Mouse (Mus musculus) lung, embryonic 14.5 days (tissue): ENCODE results near the gene Ttll5. TPM values are rescaled to one million over a fixed set of nuclear protein-coding genes. Genes with fewer than 3 reads are reported as not detected.
A peak's percentile ranks its signal among the peaks of the same experiment; 100 is the strongest.

Experiments
- ATAC-seq: fragments of 200-750 bp; cut with Nextera tagmentation; 2 replicates; pipeline ENCODE4 v1.8.0; 2017; ENCODE audit warnings: mild to moderate bottlenecking, moderate TSS enrichment, moderate library complexity; ENCODE audit not compliant: insufficient read depth
- DNase-seq: peaks from one replicate; pipeline ENCODE4 v3.0.0-alpha.2; 2015
- H3K27ac ChIP-seq: fragments of 300-500 bp; sonication (generic); 2 replicates; pipeline ENCODE4 v1.5.1; 2014; ENCODE audit warnings: low read depth, mild to moderate bottlenecking, moderate library complexity
- H3K27me3 ChIP-seq: fragments of 300-500 bp; sonication (generic); 2 replicates; pipeline ENCODE4 v1.6.1; 2014; ENCODE audit warnings: low read length, control low read depth; ENCODE audit not compliant: insufficient read depth
- H3K36me3 ChIP-seq: fragments of 300-500 bp; sonication (generic); 2 replicates; pipeline ENCODE4 v1.6.1; 2014; ENCODE audit warnings: control low read depth; ENCODE audit not compliant: insufficient read depth
- H3K4me1 ChIP-seq: fragments of 300-500 bp; sonication (generic); 2 replicates; pipeline ENCODE4 v1.6.1; 2014; ENCODE audit warnings: antibody characterized with exemption, control low read depth; ENCODE audit not compliant: insufficient read depth
- H3K4me2 ChIP-seq: fragments of 300-500 bp; sonication (generic); 2 replicates; pipeline ENCODE4 v1.6.1; 2014; ENCODE audit warnings: mild to moderate bottlenecking
- H3K4me3 ChIP-seq: fragments of 300-500 bp; sonication (generic); 2 replicates; pipeline ENCODE4 v1.5.1; 2014; ENCODE audit warnings: low read depth, low read length
- H3K9ac ChIP-seq: fragments of 300-500 bp; sonication (generic); 2 replicates; pipeline ENCODE4 v1.6.1; 2014
- H3K9me3 ChIP-seq: fragments of 300-500 bp; sonication (generic); 2 replicates; pipeline ENCODE4 v1.6.1; 2016; ENCODE audit warnings: low read depth, low read length, control low read depth
- CTCF ChIP-seq: IDR thresholded peaks from 2 replicates; pipeline ENCODE4 v1.5.1; 2016; ENCODE audit warnings: antibody characterized with exemption, low read depth
- WGBS: fragments of 180-500 bp; shearing (Covaris S2); extraction: QIAGEN DNeasy Blood & Tissue Kit; methylation state at CpG from one replicate; pipeline ENCODE4 v1.1.7; 2014; 5-methylcytosine and 5-hydroxymethylcytosine counted together
- polyA plus RNA-seq: library from polyadenylated mRNA; unstranded; fragments of >200 nt; fragmentation: Nextera tagmentation; extraction: Ambion mirVana; gene quantifications from 2 replicates; pipeline ENCODE4 v1.2.1, GENCODE M21; 2014

Gene Ttll5
- polyA plus RNA-seq, 1 experiment from 2014 or later, result 21.3 TPM

DNA sequence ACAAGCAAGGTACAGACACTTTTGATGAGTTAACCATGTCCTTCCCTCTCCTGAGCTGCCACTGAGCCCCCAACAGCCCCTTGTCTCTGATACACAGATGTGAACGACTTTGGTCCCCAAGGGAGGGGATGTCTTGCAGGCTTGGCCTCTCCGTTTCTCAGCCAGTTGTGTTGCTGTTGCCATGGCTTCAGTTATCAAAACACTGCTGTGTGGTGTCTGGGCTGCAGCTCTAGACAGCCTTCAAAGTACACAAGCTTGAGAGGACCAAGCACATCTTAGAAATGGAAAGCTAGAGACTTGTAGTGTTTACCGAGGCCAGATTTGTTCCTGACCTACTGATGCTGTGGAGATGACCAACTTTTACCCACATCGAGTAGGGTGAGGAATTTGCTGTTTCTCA is 102.4 kb downstream of the Ttll5 start:
- WGBS, result 50% methylated on average over 4 of the region's 4 CpGs
- no peak overlapping the region for H3K4me3 ChIP-seq
- no peaks in the 10 kb centered on the region for H3K27me3 ChIP-seq
- H3K4me2 ChIP-seq, result no peak overlapping the region
- ATAC-seq (no peak), DNase-seq (peak; percentile 30)
- no peaks in the 10 kb centered on the region for H3K9me3 ChIP-seq
- H3K27ac ChIP-seq, result no peak overlapping the region
- H3K9ac ChIP-seq, result no peak overlapping the region
- peaks cover 22% of the 10 kb centered on the region for H3K36me3 ChIP-seq
- no peak for TF ChIP-seq CTCF
- H3K4me1 ChIP-seq, result no peaks in the 10 kb centered on the region

DNA sequence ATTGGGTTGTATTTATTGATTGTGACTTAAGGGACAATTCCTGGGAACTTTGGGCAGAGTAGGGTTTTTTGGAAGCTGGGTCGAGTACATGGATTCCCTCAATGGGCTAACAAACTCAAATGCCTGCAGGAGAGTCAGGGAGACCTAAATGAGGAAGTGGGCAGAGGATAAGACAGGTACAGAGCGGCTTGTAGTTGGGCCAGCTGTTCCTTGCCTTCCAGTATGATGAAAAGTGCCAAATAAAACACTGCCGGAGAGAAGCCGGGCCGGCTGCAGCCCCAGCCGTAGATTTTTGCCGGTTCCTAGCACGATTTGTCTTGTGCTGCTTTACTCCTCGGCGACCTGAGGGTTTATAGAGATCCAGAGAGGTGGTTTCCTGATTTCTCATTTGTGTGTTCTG is 104.1 kb downstream of the Ttll5 start:
- H3K4me3 ChIP-seq, result no peak overlapping the region
- no peak for ATAC-seq
- H3K9me3 ChIP-seq, result no peaks in the 10 kb centered on the region
- TF ChIP-seq CTCF, result no peak
- DNase-seq, result no peak
- no peaks in the 10 kb centered on the region for H3K4me1 ChIP-seq
- H3K27me3 ChIP-seq, result no peaks in the 10 kb centered on the region
- peaks cover 28% of the 10 kb centered on the region for H3K36me3 ChIP-seq
- WGBS, result 83% methylated on average over 10 of the region's 10 CpGs
- no peak overlapping the region for H3K4me2 ChIP-seq
- no peak overlapping the region for H3K9ac ChIP-seq
- H3K27ac ChIP-seq, result no peak overlapping the region

DNA sequence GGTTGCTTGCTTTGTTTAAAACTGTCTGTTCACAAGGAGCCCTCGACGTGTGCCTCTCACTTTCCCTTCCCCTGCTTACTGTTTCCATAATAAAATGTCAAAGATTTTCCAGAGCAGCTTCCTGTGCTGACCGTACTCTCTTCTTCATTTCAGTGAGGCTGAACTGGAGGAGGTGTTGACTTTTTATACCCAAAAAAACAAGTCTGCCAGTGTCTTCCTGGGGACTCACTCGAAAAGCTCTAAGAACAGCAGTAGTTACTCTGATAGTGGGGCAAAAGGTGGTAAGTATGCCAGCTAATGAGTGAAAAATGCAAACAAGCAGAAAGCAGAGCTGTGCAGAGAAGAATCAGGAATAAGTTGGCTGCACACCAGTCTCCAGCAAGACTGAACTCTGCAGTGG is 105.3 kb downstream of the Ttll5 start:
- no peak for DNase-seq
- Histone ChIP-seq H3K4me1 (no peaks in the 10 kb centered on the region), H3K27ac (no peak overlapping the region), H3K9me3 (no peaks in the 10 kb centered on the region), H3K36me3 (peaks cover 37% of the 10 kb centered on the region), H3K9ac (no peak overlapping the region), H3K4me2 (no peak overlapping the region), H3K4me3 (no peak overlapping the region), H3K27me3 (no peaks in the 10 kb centered on the region)
- TF ChIP-seq CTCF, result no peak
- 33% methylated on average over 4 of the region's 4 CpGs for WGBS
- ATAC-seq, result no peak

DNA sequence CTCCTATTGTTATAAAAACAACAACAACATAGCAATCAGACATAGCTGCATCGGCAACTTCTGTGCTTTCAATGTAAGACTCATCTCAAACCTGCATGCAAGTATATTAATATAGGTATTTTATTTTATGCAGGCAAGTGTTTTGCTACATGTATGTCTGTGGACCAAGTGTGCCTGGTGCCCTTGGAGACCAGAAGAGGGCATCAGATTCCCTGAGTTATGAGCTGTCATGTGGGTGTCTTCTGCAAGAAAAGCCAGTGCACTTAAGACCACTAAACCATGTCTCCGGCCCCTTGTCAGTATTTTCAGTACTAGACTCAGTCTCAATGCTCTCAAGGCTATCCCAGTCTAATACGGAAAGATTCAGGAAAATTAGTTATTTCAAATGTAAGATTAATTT is 106.3 kb downstream of the Ttll5 start:
- Histone ChIP-seq H3K4me2 (no peak overlapping the region), H3K4me1 (no peaks in the 10 kb centered on the region), H3K36me3 (peaks cover 31% of the 10 kb centered on the region), H3K27me3 (no peaks in the 10 kb centered on the region), H3K4me3 (no peak overlapping the region), H3K9me3 (no peaks in the 10 kb centered on the region), H3K27ac (no peak overlapping the region), H3K9ac (no peak overlapping the region)
- DNase-seq, result no peak
- TF ChIP-seq CTCF, result no peak
- 82% methylated on average over 3 of the region's 3 CpGs for WGBS
- ATAC-seq, result no peak

DNA sequence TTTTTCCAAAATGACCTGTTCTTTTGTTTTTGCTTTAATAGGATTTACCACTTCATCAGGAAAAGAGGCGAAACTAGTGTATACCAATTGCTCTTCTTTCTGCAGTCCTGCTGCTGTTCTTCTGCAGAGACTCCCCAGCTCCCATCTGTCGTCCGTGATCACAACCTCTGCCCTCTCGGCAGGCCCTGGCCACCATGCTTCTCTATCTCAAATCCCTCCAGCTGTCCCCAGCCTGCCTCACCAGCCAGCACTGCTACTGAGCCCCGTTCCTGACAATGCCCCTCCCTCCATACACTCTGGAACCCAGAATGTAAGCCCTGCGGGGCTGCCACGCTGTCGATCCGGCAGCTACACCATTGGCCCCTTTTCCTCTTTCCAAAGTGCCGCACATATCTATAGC is 108.8 kb downstream of the Ttll5 start:
- Histone ChIP-seq H3K4me3 (no peak overlapping the region), H3K9ac (no peak overlapping the region), H3K27ac (no peak overlapping the region), H3K9me3 (no peaks in the 10 kb centered on the region), H3K4me1 (no peaks in the 10 kb centered on the region), H3K27me3 (no peaks in the 10 kb centered on the region), H3K4me2 (no peak overlapping the region), H3K36me3 (peaks cover 22% of the 10 kb centered on the region)
- ATAC-seq, result no peak
- DNase-seq, result no peak
- WGBS, result 84% methylated on average over 10 of the region's 10 CpGs
- TF ChIP-seq CTCF, result no peak

DNA sequence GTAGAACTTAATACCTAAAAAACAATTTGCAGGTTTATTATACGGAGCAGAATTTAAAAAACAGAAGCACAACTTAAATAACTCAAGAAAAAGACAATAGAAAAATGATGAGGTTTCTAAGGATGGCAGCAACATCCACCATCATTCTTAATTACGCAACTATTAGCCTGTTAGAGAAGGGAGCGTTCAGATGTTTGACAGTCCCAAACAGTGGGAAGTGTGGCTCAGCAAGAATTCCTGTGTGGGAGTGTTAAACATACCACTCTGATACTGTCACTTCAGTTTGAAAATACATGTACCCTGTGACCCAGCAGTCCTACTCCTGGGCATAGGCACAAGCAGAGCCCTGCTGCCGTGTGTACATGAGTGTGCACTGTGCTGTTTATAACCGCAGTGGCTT is 112.9 kb downstream of the Ttll5 start:
- peaks cover 18% of the 10 kb centered on the region for H3K36me3 ChIP-seq
- H3K9me3 ChIP-seq, result no peaks in the 10 kb centered on the region
- ATAC-seq, result no peak
- H3K4me2 ChIP-seq, result no peak overlapping the region
- H3K4me3 ChIP-seq, result no peak overlapping the region
- 0 out of 2 replicates have a peak, but pooled peaks cover under 1% of the 10 kb centered on the region for H3K4me1 ChIP-seq
- WGBS, result 71% methylated on average over 5 of the region's 5 CpGs
- TF ChIP-seq CTCF, result no peak
- no peak for DNase-seq
- no peak overlapping the region for H3K27ac ChIP-seq
- no peak overlapping the region for H3K9ac ChIP-seq
- H3K27me3 ChIP-seq, result no peaks in the 10 kb centered on the region

DNA sequence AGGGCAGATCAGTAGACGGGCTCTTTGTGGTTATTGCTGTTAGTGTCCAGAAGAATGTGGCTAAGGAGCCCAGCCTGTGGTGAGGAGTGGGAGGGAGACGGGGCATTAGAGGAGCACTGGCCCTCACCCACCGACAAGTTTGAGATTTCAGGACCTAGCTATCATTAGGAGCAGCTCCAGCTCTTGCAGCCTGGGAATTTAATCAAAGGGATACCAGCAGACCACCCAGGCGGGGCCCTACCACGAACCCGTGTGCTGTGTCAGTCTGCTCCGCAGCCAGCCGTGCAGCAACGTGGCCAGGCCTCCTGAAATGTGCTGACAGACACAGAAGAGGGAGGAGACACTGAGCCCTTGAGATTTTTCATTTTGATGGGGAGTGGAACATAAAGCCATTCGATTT is 119.0 kb downstream of the Ttll5 start:
- Histone ChIP-seq H3K9me3 (no peaks in the 10 kb centered on the region), H3K27ac (peak overlapping the region; percentile 67), H3K4me3 (no peak overlapping the region), H3K4me2 (no peak overlapping the region), H3K27me3 (no peaks in the 10 kb centered on the region), H3K9ac (no peak overlapping the region), H3K36me3 (no peaks in the 10 kb centered on the region), H3K4me1 (peaks cover 8% of the 10 kb centered on the region; the same call in 1 of the 2 replicates)
- ATAC-seq, result peak; percentile 94
- DNase-seq, result peak; percentile 84
- no peak for TF ChIP-seq CTCF
- WGBS, result 20% methylated on average over 10 of the region's 10 CpGs

DNA sequence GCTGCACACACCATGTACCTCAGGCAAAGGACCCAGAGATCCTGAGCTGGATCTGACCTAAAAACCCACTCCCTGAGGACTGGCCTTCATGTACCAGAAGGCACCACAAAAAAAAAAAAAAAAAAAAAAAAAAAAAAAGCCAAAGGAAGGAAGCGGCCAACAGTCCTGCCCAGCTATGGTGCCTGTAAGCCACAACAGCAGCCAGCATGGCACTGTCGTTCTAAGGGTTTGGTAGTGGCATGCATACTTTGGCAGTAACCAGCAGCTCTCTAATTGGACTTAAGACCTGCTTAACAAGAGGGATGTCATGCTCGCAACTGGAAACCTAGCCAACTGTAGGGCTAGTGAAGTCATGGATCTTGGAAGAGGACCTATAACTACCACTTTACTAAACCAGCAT is 120.0 kb downstream of the Ttll5 start:
- H3K27me3 ChIP-seq, result no peaks in the 10 kb centered on the region
- no peak for DNase-seq
- no peaks in the 10 kb centered on the region for H3K9me3 ChIP-seq
- TF ChIP-seq CTCF, result no peak
- no peak overlapping the region for H3K4me3 ChIP-seq
- peaks cover 8% of the 10 kb centered on the region; the same call in 1 of the 2 replicates for H3K4me1 ChIP-seq
- H3K4me2 ChIP-seq, result no peak overlapping the region
- 84% methylated on average over 3 of the region's 3 CpGs for WGBS
- H3K9ac ChIP-seq, result no peak overlapping the region
- H3K36me3 ChIP-seq, result no peaks in the 10 kb centered on the region
- no peak overlapping the region for H3K27ac ChIP-seq
- no peak for ATAC-seq
